Mouse (Mus musculus): Measurements from ENCODE around the gene Skap2.

- TF ChIP-seq POLR2A (IDR thresholded peaks at IDR 0.05; ENCODE audit: low read depth, low read length) (no peak), CTCF (IDR thresholded peaks at IDR 0.05; ENCODE audit: borderline replicate concordance, insufficient read depth, low read length) (no peak)
Measured at GRCm38 (mm10) chr6:52027181-52027580, 14.8 kb upstream of the Skap2 start.

All from embryonic fibroblast, embryonic 13.5 days (primary cell).